Comparison of ENCODE assay signal across 23 mouse cellular contexts in the genomic region with DNA sequence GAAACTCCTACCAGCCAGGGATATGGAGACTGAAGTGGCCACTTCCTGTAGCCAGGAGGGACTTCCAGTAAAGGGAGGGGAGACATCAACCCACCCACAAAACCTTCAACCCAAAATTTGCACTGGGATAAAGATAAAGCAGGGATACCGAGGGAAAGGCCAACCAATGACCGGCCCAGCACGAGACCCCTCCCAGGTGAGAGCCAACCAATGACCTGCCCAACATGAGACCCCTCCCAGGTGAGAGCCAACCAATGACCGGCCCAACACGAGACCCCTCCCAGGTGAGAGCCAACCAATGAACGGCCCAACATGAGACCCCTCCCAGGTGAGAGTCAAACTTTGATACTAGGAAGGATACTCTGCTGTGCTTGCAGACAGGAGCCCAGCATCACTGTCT. TPM values are rescaled to one million over a fixed set of nuclear protein-coding genes. Genes with fewer than 3 reads are reported as not detected.
"Had no signal": no experiment of that assay in that cellular context is flagged by ENCODE, and none has a peak within 500 bp of the region (broad histone marks: within the 10 kb centered on the region; RNA-seq: fewer than 3 reads in every experiment).

No protein-coding gene starts in this region.

- H3K36me3 ChIP-seq: liver, embryonic 15.5 days; lung, embryonic 15.5 days; midbrain, embryonic 13.5 days; midbrain, embryonic 15.5 days; neural tube, embryonic 13.5 days; neural tube, embryonic 15.5 days had no signal

- H3K4me3 ChIP-seq: liver, embryonic 15.5 days; lung, embryonic 15.5 days; megakaryocyte, embryonic 14.5 days; midbrain, embryonic 13.5 days; midbrain, embryonic 15.5 days; neural tube, embryonic 13.5 days; neural tube, embryonic 15.5 days had no signal

- H3K4me1 ChIP-seq: liver, embryonic 15.5 days; neural tube, embryonic 13.5 days had no signal

- DNase-seq: liver, postnatal 0 days; lung, adult 2 months; lung, postnatal 14 days; lung, postnatal 36 days; retina, postnatal 1 day; right cerebral cortex, adult 18-20 months; right cerebral cortex, postnatal 25 days; right cerebral cortex, postnatal 4 days; spleen, adult 18-20 months; thymus, adult 2 months; thymus, postnatal 25 days; thymus, postnatal 4 days had no signal

- H3K27ac ChIP-seq: liver, embryonic 15.5 days; lung, embryonic 15.5 days; macrophage; midbrain, embryonic 13.5 days; midbrain, embryonic 15.5 days; neural tube, embryonic 13.5 days; neural tube, embryonic 15.5 days had no signal

- H3K27me3 ChIP-seq: lung, embryonic 15.5 days; midbrain, embryonic 15.5 days; neural tube, embryonic 13.5 days; neural tube, embryonic 15.5 days had no signal

- H3K9ac ChIP-seq: liver, embryonic 15.5 days; liver, postnatal 0 days; lung, embryonic 15.5 days; midbrain, embryonic 13.5 days; midbrain, embryonic 15.5 days; neural tube, embryonic 13.5 days; neural tube, embryonic 15.5 days had no signal

- H3K4me2 ChIP-seq: liver, embryonic 15.5 days; lung, embryonic 15.5 days; midbrain, embryonic 11.5 days; midbrain, embryonic 13.5 days; midbrain, embryonic 15.5 days; neural tube, embryonic 13.5 days; neural tube, embryonic 15.5 days had no signal

- ATAC-seq: liver, postnatal 0 days; lung, postnatal 0 days; midbrain, embryonic 13.5 days; midbrain, embryonic 15.5 days had no signal

- H3K9me3 ChIP-seq: liver, embryonic 15.5 days; lung, embryonic 15.5 days; megakaryocyte, embryonic 14.5 days; midbrain, embryonic 13.5 days; midbrain, embryonic 15.5 days; neural tube, embryonic 13.5 days; neural tube, embryonic 15.5 days had no signal

RNA-seq across cellular contexts. Expression of a gene that starts 16.6 kb away (rescaled TPM):
- total RNA-seq: megakaryocyte progenitor cell, adult 5-6 weeks had no signal
- polyA plus RNA-seq: macrophage had no signal
